Mouse (Mus musculus) stomach, embryonic 14.5 days (tissue): Measurements from ENCODE around the gene Tectb. TPM values are rescaled to one million over a fixed set of nuclear protein-coding genes. Genes with fewer than 3 reads are reported as not detected.

Source experiments
- ATAC-seq: fragments of 200-750 bp; cut with Nextera tagmentation; 2 replicates; pipeline ENCODE4 v1.8.0; 2017; ENCODE audit warnings: low read depth, moderate TSS enrichment; ENCODE audit not compliant: insufficient number of reproducible peaks, insufficient read depth, low FRiP score
- H3K27ac ChIP-seq: fragments of 300-500 bp; sonication (generic); 2 replicates; pipeline ENCODE4 v1.5.1; 2014; ENCODE audit warnings: mild to moderate bottlenecking, low read length, moderate library complexity, mixed read lengths
- H3K27me3 ChIP-seq: fragments of 300-500 bp; sonication (generic); 2 replicates; pipeline ENCODE4 v1.6.1; 2014; ENCODE audit warnings: low read length, control low read depth, mixed read lengths; ENCODE audit not compliant: control insufficient read depth, insufficient read depth
- H3K36me3 ChIP-seq: fragments of 300-500 bp; sonication (generic); 2 replicates; pipeline ENCODE4 v1.6.1; 2014; ENCODE audit warnings: mild to moderate bottlenecking, control low read depth, low read length, moderate library complexity, mixed read lengths; ENCODE audit not compliant: control insufficient read depth, insufficient read depth
- H3K4me1 ChIP-seq: fragments of 300-500 bp; sonication (generic); 2 replicates; pipeline ENCODE4 v1.6.1; 2014; ENCODE audit warnings: low read length, control low read depth, mixed read lengths; ENCODE audit not compliant: control insufficient read depth, insufficient read depth
- H3K4me2 ChIP-seq: fragments of 300-500 bp; sonication (generic); replicated peaks from 2 replicates; pipeline ENCODE4 v1.6.1; 2014; ENCODE audit warnings: low read depth, low read length, control low read depth
- H3K4me3 ChIP-seq: fragments of 300-500 bp; sonication (generic); 2 replicates; pipeline ENCODE4 v1.5.1; 2014; ENCODE audit warnings: low read depth, low read length, control low read depth
- H3K9ac ChIP-seq: fragments of 300-500 bp; sonication (generic); replicated peaks from 2 replicates; pipeline ENCODE4 v1.6.1; 2014; ENCODE audit warnings: low read depth, mild to moderate bottlenecking, control low read depth, low read length, moderate library complexity, mixed read lengths
- H3K9me3 ChIP-seq: fragments of 300-500 bp; sonication (generic); 2 replicates; pipeline ENCODE4 v1.6.1; 2016; ENCODE audit warnings: low read depth, low read length, control low read depth; ENCODE audit not compliant: control insufficient read depth
- WGBS: fragments of 180-500 bp; shearing (Covaris S2); extraction: QIAGEN DNeasy Blood & Tissue Kit; methylation state at CpG from one replicate; pipeline ENCODE4 v1.1.7; 2014; 5-methylcytosine and 5-hydroxymethylcytosine counted together
- polyA plus RNA-seq: library from polyadenylated mRNA; unstranded; fragments of >200 nt; fragmentation: Nextera tagmentation; extraction: Ambion mirVana; gene quantifications from 2 replicates; pipeline ENCODE4 v1.2.1, GENCODE M21; 2014

Tectb gene
- polyA plus RNA-seq, 1 experiment from 2014 or later, result 0.12 TPM

DNA sequence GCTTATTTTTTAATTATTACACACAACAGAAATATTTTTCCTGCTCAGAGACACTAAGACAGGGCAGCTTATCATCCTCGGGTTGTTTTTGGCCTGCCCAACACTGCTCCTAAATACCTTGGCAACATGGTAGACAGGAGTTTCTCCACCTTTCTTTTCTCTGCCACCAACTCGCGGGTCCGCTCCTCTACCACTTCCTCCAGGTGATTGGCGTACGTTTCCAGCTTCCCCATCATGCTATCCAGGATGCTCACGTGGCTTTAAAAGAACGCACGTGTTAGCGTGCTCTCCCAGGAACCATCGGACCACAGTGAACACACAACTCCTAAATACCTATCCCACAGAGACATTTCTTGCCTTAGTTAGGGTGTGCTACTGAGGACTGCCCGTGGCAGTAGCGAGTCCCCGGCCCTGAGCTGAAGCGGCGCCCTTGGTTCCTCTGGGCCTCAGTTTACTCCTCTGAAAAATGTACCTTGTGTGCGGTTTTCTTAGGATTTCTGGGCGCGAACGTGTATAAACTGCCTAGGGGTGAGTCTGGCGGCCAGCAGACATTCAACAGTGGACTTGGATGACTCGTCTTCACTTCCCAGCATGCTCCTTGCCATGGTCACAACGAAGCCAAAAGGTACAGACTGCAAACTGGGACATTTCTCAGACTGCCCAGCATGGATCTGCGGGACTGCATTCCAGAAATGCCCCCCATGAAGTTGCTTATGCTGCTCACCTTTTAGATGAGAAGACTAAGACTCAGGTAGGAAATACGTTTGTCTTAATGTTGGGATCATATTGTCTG lies 27.4 kb downstream of the Tectb start:
- H3K4me3 ChIP-seq, result no peak overlapping the region
- no peak overlapping the region for H3K4me2 ChIP-seq
- 62% methylated on average over 25 of the region's 25 CpGs for WGBS
- H3K27me3 ChIP-seq, result no peaks in the 10 kb centered on the region
- no peak overlapping the region for H3K9ac ChIP-seq
- H3K27ac ChIP-seq, result no peak overlapping the region
- no peaks in the 10 kb centered on the region for H3K4me1 ChIP-seq
- no peaks in the 10 kb centered on the region for H3K9me3 ChIP-seq
- no peak for ATAC-seq
- H3K36me3 ChIP-seq, result no peaks in the 10 kb centered on the region

DNA sequence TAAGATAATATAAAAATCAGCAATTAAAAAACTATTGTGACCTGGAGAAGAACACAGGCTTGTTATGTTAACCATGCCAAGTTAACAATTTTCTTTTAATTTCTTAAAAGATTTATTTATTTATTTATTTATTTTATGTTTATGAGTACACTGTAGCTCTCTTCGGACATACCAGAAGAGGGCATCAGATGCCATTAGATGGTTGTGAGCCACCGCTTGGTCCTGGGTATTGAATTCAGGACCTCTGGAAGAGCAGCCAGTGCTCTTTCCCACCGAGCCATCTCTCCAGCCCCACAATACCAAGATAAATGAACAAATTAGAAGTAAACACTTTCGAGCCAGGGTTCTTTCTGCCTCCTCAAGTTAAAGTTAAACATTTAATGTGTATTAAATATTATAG lies 28.1 kb downstream of the Tectb start:
- no peak overlapping the region for H3K9ac ChIP-seq
- no peak for ATAC-seq
- no peaks in the 10 kb centered on the region for H3K36me3 ChIP-seq
- H3K4me3 ChIP-seq, result no peak overlapping the region
- no peak overlapping the region for H3K4me2 ChIP-seq
- H3K27me3 ChIP-seq, result no peaks in the 10 kb centered on the region
- no peaks in the 10 kb centered on the region for H3K9me3 ChIP-seq
- no peaks in the 10 kb centered on the region for H3K4me1 ChIP-seq
- WGBS, result 57% methylated on average over 4 of the region's 4 CpGs
- no peak overlapping the region for H3K27ac ChIP-seq

DNA sequence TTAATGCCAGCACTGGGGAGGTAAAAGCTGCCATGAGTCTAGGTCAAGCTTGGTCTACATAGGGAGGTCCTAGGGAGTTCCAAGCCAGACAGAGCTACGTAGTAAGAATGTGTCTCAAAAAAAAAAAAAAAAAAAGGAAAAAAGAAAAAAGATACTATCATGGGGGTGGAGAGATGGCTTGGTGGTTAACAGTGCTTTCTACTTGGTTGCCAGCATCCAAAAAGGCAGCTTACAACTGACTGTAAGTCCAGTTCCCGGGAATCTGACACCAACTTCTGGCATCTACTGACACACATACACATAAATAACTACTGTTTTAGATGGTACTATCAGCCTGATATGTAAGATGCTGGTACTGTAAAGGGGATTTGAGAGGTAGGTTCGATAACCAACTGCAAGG lies 28.6 kb downstream of the Tectb start:
- no peak for ATAC-seq

DNA sequence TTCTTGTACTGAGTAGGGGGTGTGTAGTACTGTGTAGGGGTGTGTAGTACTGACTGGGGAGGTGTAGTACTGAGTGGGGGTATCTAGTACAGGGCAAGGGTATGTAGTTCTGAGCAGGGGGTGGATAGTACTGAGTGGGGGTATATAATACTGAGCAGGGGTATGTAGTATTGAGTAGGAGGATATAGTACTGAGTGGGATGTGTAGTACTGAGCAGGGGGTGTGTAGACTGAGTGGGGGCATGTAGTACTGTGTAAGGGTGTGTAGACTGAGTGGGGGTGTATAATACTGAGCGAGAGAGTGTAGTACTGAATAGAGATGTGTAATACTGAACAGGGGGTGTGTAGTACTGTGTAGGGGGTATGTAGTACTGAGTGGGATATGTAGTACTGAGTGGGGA lies 31.2 kb downstream of the Tectb start:
- no peaks in the 10 kb centered on the region for H3K36me3 ChIP-seq
- 0 out of 2 replicates have a peak, but pooled peaks have one; percentile 24 for ATAC-seq
- WGBS, result 90% methylated on average over 1 of the region's 1 CpGs
- no peak overlapping the region for H3K9ac ChIP-seq
- H3K4me3 ChIP-seq, result no peak overlapping the region
- no peaks in the 10 kb centered on the region for H3K9me3 ChIP-seq
- H3K27me3 ChIP-seq, result no peaks in the 10 kb centered on the region
- H3K4me2 ChIP-seq, result no peak overlapping the region
- no peaks in the 10 kb centered on the region for H3K4me1 ChIP-seq
- no peak overlapping the region for H3K27ac ChIP-seq

More for the DNA sequence above, 28.6 kb downstream of the Tectb start:
- no peak overlapping the region for H3K4me3 ChIP-seq
- no peaks in the 10 kb centered on the region for H3K9me3 ChIP-seq
- H3K4me2 ChIP-seq, result no peak overlapping the region
- H3K27me3 ChIP-seq, result no peaks in the 10 kb centered on the region
- no peak overlapping the region for H3K9ac ChIP-seq
- WGBS, result 80% methylated on average over 3 of the region's 3 CpGs
- no peaks in the 10 kb centered on the region for H3K4me1 ChIP-seq
- H3K36me3 ChIP-seq, result no peaks in the 10 kb centered on the region
- no peak overlapping the region for H3K27ac ChIP-seq

DNA sequence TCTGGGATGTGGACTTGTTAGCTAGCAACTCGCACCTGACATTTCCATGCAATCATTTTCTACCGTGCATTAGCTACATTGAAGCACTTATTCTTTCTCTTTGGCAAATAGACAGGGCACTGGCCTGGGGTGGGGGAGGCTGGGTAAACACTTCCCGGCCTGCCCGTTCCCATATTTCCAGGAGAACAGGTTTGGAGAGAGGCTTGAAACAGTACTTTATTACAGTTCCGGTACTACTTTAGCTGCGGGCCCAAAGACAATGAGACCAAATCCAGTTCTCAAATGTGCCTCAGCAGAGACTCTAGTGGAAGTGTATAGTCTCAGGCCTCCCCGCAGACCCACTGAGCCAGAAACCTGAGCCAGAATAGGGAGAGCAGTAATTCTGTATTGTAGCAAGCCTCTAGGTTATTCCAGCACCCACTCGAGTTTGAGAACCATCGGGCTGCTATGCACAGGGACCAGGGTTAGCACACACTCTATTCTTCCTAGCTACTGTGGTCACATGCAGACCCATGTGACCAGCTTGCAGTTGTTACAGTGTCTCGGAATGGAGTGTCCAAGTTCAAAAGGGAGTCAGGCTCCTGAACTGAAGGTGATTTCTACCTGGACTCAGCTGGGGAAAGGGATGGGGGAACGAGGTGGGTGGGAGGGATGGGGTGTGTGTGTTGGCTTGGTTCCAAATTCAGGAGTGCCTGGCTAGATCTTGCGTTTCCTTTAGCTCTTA lies 33.2 kb downstream of the Tectb start:
- Histone ChIP-seq H3K4me3 (no peak overlapping the region), H3K27ac (peak overlapping the region; percentile 84), H3K9ac (no peak overlapping the region), H3K9me3 (no peaks in the 10 kb centered on the region), H3K4me1 (no peaks in the 10 kb centered on the region), H3K27me3 (no peaks in the 10 kb centered on the region), H3K4me2 (no peak overlapping the region), H3K36me3 (no peaks in the 10 kb centered on the region)
- 54% methylated on average over 12 of the region's 12 CpGs for WGBS
- peak; percentile 75 for ATAC-seq

DNA sequence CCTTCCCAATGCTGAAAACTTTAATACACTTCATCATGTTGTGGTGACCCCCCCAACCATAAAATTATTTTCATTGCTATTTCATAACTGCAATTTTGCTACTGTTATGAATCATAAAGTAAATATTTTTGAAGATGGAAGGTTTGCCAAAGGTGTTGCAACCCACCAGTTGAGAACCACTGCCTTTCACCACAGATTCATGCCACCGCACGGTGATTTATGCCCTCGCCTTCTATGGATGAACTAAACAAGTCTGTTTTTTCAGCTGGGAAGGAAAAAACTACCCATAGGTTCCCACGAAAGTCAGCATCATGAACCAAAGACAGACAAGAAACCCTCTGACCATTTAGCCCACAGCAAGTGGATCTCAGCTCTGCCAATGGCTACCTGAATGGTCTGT lies 36.3 kb downstream of the Tectb start:
- no peak overlapping the region for H3K9ac ChIP-seq
- no peak for ATAC-seq
- no peak overlapping the region for H3K4me3 ChIP-seq
- no peaks in the 10 kb centered on the region for H3K36me3 ChIP-seq
- no peaks in the 10 kb centered on the region for H3K9me3 ChIP-seq
- no peak overlapping the region for H3K4me2 ChIP-seq
- no peaks in the 10 kb centered on the region for H3K4me1 ChIP-seq
- no peaks in the 10 kb centered on the region for H3K27me3 ChIP-seq
- H3K27ac ChIP-seq, result no peak overlapping the region
- WGBS, result 87% methylated on average over 4 of the region's 4 CpGs

DNA sequence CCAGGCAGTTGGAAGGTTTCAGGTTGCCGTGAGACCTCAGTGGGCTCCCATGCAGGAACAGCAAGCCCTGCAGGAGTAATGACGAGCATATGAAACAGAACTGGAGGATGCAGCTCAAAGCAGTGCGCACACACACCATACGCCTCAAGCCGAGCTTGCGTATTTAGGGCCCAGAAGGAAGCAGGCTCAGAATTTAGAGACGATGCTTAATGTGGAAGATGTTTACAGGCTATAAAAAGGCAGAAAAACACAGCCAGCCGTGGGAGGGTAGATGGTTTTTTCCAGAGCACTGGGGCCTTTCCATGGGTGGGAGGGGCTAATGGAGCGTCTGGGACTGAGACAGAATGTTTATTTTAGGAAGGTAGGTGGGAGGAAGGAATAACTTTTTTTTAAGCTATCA lies 36.8 kb downstream of the Tectb start:
- ATAC-seq, result no peak
- no peak overlapping the region for H3K4me2 ChIP-seq

DNA sequence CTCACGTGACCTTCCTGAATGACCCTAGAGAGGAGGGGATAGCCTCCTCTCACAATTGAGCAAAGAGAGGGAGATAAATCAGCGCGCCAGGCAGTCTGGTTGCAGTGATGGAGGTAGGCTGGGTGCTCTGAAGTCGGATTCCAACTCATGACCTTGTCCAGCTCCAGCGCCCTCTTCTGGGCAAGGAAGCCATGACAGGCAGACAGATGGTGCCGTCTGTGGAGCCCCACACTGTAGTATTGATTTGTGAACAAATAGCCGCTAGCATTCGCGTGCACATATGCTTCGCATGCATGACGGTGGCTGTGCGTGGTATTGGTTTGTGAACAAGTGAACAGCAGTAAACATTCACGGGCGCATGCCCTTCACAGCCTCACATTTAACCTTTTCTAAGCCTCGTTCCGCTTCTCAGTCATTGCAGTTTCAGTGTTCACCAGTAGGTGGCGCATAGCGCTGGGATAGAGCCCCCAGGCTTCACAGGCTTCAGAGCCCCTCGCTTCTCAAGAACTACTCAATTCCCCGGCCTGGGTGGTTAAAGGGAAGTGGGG lies 37.7 kb downstream of the Tectb start:
- 3% methylated on average over 20 of the region's 20 CpGs for WGBS
- Histone ChIP-seq H3K4me3 (peak overlapping the region; percentile 32), H3K9ac (0 out of 2 replicates have a peak overlapping the region, but pooled peaks have one; percentile 31), H3K27me3 (no peaks in the 10 kb centered on the region), H3K4me1 (no peaks in the 10 kb centered on the region), H3K27ac (no peak overlapping the region), H3K4me2 (peak overlapping the region; percentile 58), H3K9me3 (no peaks in the 10 kb centered on the region), H3K36me3 (no peaks in the 10 kb centered on the region)
- ATAC-seq, result peak; percentile 39; the same call in 1 of the 2 replicates

More for the DNA sequence above, 36.8 kb downstream of the Tectb start:
- Histone ChIP-seq H3K27me3 (no peaks in the 10 kb centered on the region), H3K27ac (no peak overlapping the region), H3K4me1 (no peaks in the 10 kb centered on the region), H3K4me3 (no peak overlapping the region), H3K36me3 (no peaks in the 10 kb centered on the region), H3K9me3 (no peaks in the 10 kb centered on the region), H3K9ac (no peak overlapping the region)
- WGBS, result 63% methylated on average over 9 of the region's 9 CpGs
